In genomic region chr7:102441657-102442391, GRCm38 (mm10) we compare ENCODE assay signal across 8 mouse cellular contexts. TPM values are rescaled to one million over a fixed set of nuclear protein-coding genes. Genes with fewer than 3 reads are reported as not detected.
DNase-seq lines count a peak whose midpoint lies in the region; ATAC-seq and TF ChIP-seq lines count a peak whose summit lies in the region.

Rrm1 (plus strand) TSS chr7:102441695.

- TF ChIP-seq EP300 in heart, postnatal 0 days (IDR thresholded peaks at IDR 0.05; ENCODE audit: low read depth): peak; percentile 20; the same call in 1 of the 2 replicates

- peak; percentile 94 for TF ChIP-seq POLR2A in testis, adult 2 months (IDR thresholded peaks at IDR 0.05; ENCODE audit: control insufficient read depth, low read depth, low read length)

- TF ChIP-seq CTCF in E14TG2a.4 (conservative IDR thresholded peaks at IDR 0.05; ENCODE audit: low read length): no peak
- TF ChIP-seq CTCF in heart, postnatal 0 days (IDR thresholded peaks at IDR 0.05; ENCODE audit: low read depth): no peak
- TF ChIP-seq CTCF in testis, adult 2 months (IDR thresholded peaks at IDR 0.05; ENCODE audit: control insufficient read depth, insufficient read depth, insufficient replicate concordance, low read depth, low read length): peak; percentile 7; the same call in 1 of the 2 replicates

- peak within 1 kb of the TSS; percentile 60 for H3K4me2 ChIP-seq in forebrain, embryonic 12.5 days
- H3K4me2 ChIP-seq in heart, postnatal 0 days (ENCODE audit: low read depth, low read length): peak within 1 kb of the TSS; percentile 87
- peak within 1 kb of the TSS; percentile 73 for H3K4me2 ChIP-seq in liver, embryonic 16.5 days (ENCODE audit: low read depth, low read length)
- H3K4me2 ChIP-seq in neural tube, embryonic 13.5 days: peak within 1 kb of the TSS; percentile 68

- peak; percentile 99 for ATAC-seq in forebrain, embryonic 12.5 days (ENCODE audit: low FRiP score)
- peak; percentile 98 for ATAC-seq in heart, postnatal 0 days (ENCODE audit: insufficient read depth, low read depth)
- ATAC-seq in liver, embryonic 16.5 days (ENCODE audit: low read depth): peak; percentile 93
- ATAC-seq in neural tube, embryonic 13.5 days (ENCODE audit: low read depth): peak; percentile 100

- DNase-seq in c-Kit-positive CD71-positive TER-119-positive erythroid progenitor cells, embryonic 14.5 days (ENCODE audit: low spot score): peak; percentile 98
- DNase-seq in heart, postnatal 0 days (ENCODE audit: low spot score): peak; percentile 98
- peak; percentile 96 for DNase-seq in kidney, postnatal 4 days

- peaks cover 34% of the 10 kb centered on the region for H3K36me3 ChIP-seq in E14TG2a.4 (ENCODE audit: insufficient read depth, low read length)
- H3K36me3 ChIP-seq in forebrain, embryonic 12.5 days (replicated peaks): peaks cover 20% of the 10 kb centered on the region
- peaks cover 17% of the 10 kb centered on the region for H3K36me3 ChIP-seq in heart, postnatal 0 days (replicated peaks; ENCODE audit: control insufficient read depth, insufficient read depth, low read length)
- H3K36me3 ChIP-seq in liver, embryonic 16.5 days (ENCODE audit: control insufficient read depth, insufficient read depth): peaks cover 15% of the 10 kb centered on the region
- peaks cover 16% of the 10 kb centered on the region for H3K36me3 ChIP-seq in neural tube, embryonic 13.5 days
- H3K36me3 ChIP-seq in testis, adult 2 months (ENCODE audit: control insufficient read depth, insufficient read depth, low read length): no peaks in the 10 kb centered on the region

- H3K9ac ChIP-seq in forebrain, embryonic 12.5 days: peak within 1 kb of the TSS; percentile 94
- peak within 1 kb of the TSS; percentile 82 for H3K9ac ChIP-seq in heart, postnatal 0 days (replicated peaks; ENCODE audit: low read depth, low read length)
- peak within 1 kb of the TSS; percentile 96 for H3K9ac ChIP-seq in liver, embryonic 16.5 days (ENCODE audit: low read depth, low read length)
- peak within 1 kb of the TSS; percentile 83 for H3K9ac ChIP-seq in neural tube, embryonic 13.5 days

- under 1% methylated on average over 45 of the region's 56 CpGs for WGBS in forebrain, embryonic 12.5 days
- WGBS in heart, postnatal 0 days: under 1% methylated on average over 55 of the region's 56 CpGs
- WGBS in liver, embryonic 16.5 days (ENCODE audit: insufficient replicate concordance): under 1% methylated on average over 56 of the region's 56 CpGs
- WGBS in neural tube, embryonic 13.5 days: under 1% methylated on average over 56 of the region's 56 CpGs

- H3K27me3 ChIP-seq in E14TG2a.4 (ENCODE audit: insufficient read depth, low read length): peaks cover 3% of the 10 kb centered on the region; the same call in 1 of the 2 replicates
- no peaks in the 10 kb centered on the region; the same call in 1 of the 2 replicates for H3K27me3 ChIP-seq in forebrain, embryonic 12.5 days
- no peaks in the 10 kb centered on the region for H3K27me3 ChIP-seq in heart, postnatal 0 days (ENCODE audit: control insufficient read depth, insufficient read depth, low read length)
- H3K27me3 ChIP-seq in liver, embryonic 16.5 days (ENCODE audit: control insufficient read depth, insufficient read depth, low read depth, low read length): no peaks in the 10 kb centered on the region
- H3K27me3 ChIP-seq in neural tube, embryonic 13.5 days: peaks cover 18% of the 10 kb centered on the region; the same call in 1 of the 2 replicates
- no peaks in the 10 kb centered on the region for H3K27me3 ChIP-seq in testis, adult 2 months (ENCODE audit: control insufficient read depth, insufficient read depth, low read length)

- H3K4me3 ChIP-seq in E14TG2a.4 (replicated peaks; ENCODE audit: low read length): peak within 1 kb of the TSS; percentile 93
- peak within 1 kb of the TSS; percentile 85 for H3K4me3 ChIP-seq in forebrain, embryonic 12.5 days (replicated peaks)
- peak within 1 kb of the TSS; percentile 85 for H3K4me3 ChIP-seq in heart, postnatal 0 days (ENCODE audit: low read depth, low read length)
- peak within 1 kb of the TSS; percentile 91 for H3K4me3 ChIP-seq in liver, embryonic 16.5 days (ENCODE audit: low read depth, low read length)
- peak within 1 kb of the TSS; percentile 81 for H3K4me3 ChIP-seq in neural tube, embryonic 13.5 days
- H3K4me3 ChIP-seq in testis, adult 2 months (ENCODE audit: control insufficient read depth, low read depth, low read length): peak within 1 kb of the TSS; percentile 92

- no peaks in the 10 kb centered on the region for H3K9me3 ChIP-seq in E14TG2a.4 (ENCODE audit: low read length)
- no peaks in the 10 kb centered on the region for H3K9me3 ChIP-seq in forebrain, embryonic 12.5 days
- H3K9me3 ChIP-seq in heart, postnatal 0 days (replicated peaks; ENCODE audit: control insufficient read depth, low read length): no peaks in the 10 kb centered on the region
- no peaks in the 10 kb centered on the region for H3K9me3 ChIP-seq in liver, embryonic 16.5 days (replicated peaks; ENCODE audit: control insufficient read depth, low read length)
- H3K9me3 ChIP-seq in neural tube, embryonic 13.5 days: no peaks in the 10 kb centered on the region

- H3K27ac ChIP-seq in forebrain, embryonic 12.5 days: peak within 1 kb of the TSS; percentile 90
- peak within 1 kb of the TSS; percentile 76 for H3K27ac ChIP-seq in heart, postnatal 0 days (ENCODE audit: low read depth)
- H3K27ac ChIP-seq in liver, embryonic 16.5 days (ENCODE audit: low read length): peak within 1 kb of the TSS; percentile 96
- H3K27ac ChIP-seq in neural tube, embryonic 13.5 days (replicated peaks): peak within 1 kb of the TSS; percentile 75
- peak within 1 kb of the TSS; percentile 80 for H3K27ac ChIP-seq in testis, adult 2 months (ENCODE audit: control insufficient read depth, insufficient read depth, low read depth, low read length)

- H3K4me1 ChIP-seq in E14TG2a.4 (replicated peaks; ENCODE audit: low read depth, low read length): peaks cover 25% of the 10 kb centered on the region
- peaks cover 19% of the 10 kb centered on the region for H3K4me1 ChIP-seq in forebrain, embryonic 12.5 days
- peaks cover 11% of the 10 kb centered on the region for H3K4me1 ChIP-seq in heart, postnatal 0 days (ENCODE audit: control insufficient read depth, insufficient read depth)
- H3K4me1 ChIP-seq in liver, embryonic 16.5 days (ENCODE audit: control insufficient read depth, low read depth, low read length): peaks cover 15% of the 10 kb centered on the region
- H3K4me1 ChIP-seq in neural tube, embryonic 13.5 days (replicated peaks): peaks cover 24% of the 10 kb centered on the region
- H3K4me1 ChIP-seq in testis, adult 2 months (ENCODE audit: control insufficient read depth, insufficient read depth, low read length): peaks cover 2% of the 10 kb centered on the region; the same call in 1 of the 2 replicates

RNA-seq across cellular contexts. Expression of gene Rrm1, which starts in this region (rescaled TPM):
- polyA plus RNA-seq in forebrain, embryonic 12.5 days (2016; fragmentation: Nextera tagmentation; extraction: Ambion mirVana): 203 and 216 TPM in 2 replicates
- 58.2 and 102 TPM in 2 replicates for total RNA-seq in heart, postnatal 0 days (2014; rRNA removed; ENCODE audit: low replicate concordance)
- polyA plus RNA-seq in heart, postnatal 0 days (2015; fragmentation: Nextera tagmentation; extraction: Ambion mirVana): 34.4 and 36.4 TPM in 2 replicates
- polyA plus RNA-seq in liver, embryonic 16.5 days (2015; fragmentation: Nextera tagmentation; extraction: Ambion mirVana): 153 and 174 TPM in 2 replicates
- polyA plus RNA-seq in neural tube, embryonic 13.5 days (2015; fragmentation: Nextera tagmentation; extraction: Ambion mirVana): 46.7 and 55.0 TPM in 2 replicates
- polyA plus RNA-seq in testis, adult 2 months (2012; rRNA removed): 18.8 and 27.6 TPM in 2 replicates

Comparison
In these comparisons a context has a peak if more than half of its experiments do, and no peak if none do; other contexts are left out.
1. Peak in every context shown above with its lines: DNase-seq, ATAC-seq, H3K4me3 ChIP-seq and H3K27ac ChIP-seq.